Mouse (Mus musculus): ENCODE measurements at regions not wholly inside any gene's neighbourhood (a gene's known extent, or its start where the extent isn't known, plus 50 kb on each side); places are given as distances from the start of the nearest gene placed in this dataset.

DNA sequence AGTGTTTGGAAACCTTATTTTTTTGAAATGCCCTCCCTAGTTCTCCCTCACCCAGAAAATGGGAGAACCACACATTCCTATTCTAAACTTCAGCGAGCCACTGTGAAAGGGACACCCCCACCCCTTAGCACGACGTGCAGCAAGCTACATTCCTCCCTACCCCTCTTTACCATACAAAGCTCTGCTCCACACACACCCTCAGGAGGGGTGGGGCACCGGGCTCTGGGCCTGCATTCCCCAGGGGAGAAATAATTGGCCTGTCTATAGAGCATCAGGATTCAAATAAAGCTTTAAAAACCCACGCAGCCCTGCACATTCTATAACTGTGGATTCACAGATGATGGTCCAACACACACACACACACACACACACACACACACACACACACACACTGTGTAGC, 163.6 kb downstream of the H2al1j start:
- H3K4me1 ChIP-seq: peaks cover 67% of the 10 kb centered on the region

DNA sequence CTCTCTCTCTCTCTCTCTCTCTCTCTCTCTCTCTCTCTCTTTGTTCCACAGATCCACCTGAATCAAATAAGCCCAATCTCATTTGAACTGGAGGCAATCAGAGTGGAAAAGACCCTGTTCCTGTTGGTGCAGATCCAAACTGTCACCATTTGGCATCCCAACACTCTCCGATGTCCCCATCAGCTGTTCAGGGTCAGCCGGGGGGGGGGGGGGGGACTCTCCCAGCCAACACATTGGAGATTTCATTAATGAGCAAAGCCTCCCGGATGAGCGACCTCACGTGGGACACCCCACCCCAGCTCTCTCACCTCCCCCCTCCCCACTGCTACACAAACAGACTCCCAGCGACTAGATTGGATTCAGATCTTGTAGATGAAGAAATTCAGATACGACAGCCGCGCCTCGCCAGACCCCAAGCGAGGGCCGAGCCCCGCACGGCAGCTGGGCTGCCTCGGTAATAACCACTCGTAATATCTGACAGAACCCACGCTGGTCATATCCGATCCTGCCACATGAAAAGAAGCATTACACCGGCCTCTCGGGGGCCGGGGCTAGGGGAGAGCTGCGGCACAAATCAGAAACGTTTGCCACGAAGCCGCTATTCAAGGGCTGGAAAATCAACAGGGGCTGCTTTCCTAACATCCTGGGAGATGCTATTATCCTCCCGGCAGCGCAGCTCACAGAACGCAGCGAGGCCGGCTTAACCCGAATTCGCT, 164.2 kb downstream of the H2al1j start:
- H3K4me3 ChIP-seq: no peak overlapping the region
- H3K27ac ChIP-seq: peak overlapping the region; percentile 96
- no peaks in the 10 kb centered on the region for H3K27me3 ChIP-seq
- WGBS: 19% methylated on average over 32 of the region's 32 CpGs
- peak overlapping the region; percentile 46 for H3K4me2 ChIP-seq
- H3K9me3 ChIP-seq (replicated peaks): no peaks in the 10 kb centered on the region
- H3K4me1 ChIP-seq: peaks cover 63% of the 10 kb centered on the region
- no peaks in the 10 kb centered on the region for H3K36me3 ChIP-seq (ENCODE audit: poor library complexity, severe bottlenecking)
- peak; percentile 17 for ATAC-seq
- peak overlapping the region; percentile 37; the same call in 1 of the 2 replicates for H3K9ac ChIP-seq

More for the DNA sequence above, 163.6 kb downstream of the H2al1j start:
- Histone ChIP-seq H3K36me3 (ENCODE audit: poor library complexity, severe bottlenecking) (no peaks in the 10 kb centered on the region), H3K4me3 (no peak overlapping the region), H3K27ac (peak overlapping the region; percentile 96), H3K27me3 (no peaks in the 10 kb centered on the region), H3K9ac (no peak overlapping the region), H3K9me3 (replicated peaks) (no peaks in the 10 kb centered on the region), H3K4me2 (no peak overlapping the region)
- 15% methylated on average over 5 of the region's 5 CpGs for WGBS
- ATAC-seq: peak; percentile 22; the same call in 1 of the 2 replicates

DNA sequence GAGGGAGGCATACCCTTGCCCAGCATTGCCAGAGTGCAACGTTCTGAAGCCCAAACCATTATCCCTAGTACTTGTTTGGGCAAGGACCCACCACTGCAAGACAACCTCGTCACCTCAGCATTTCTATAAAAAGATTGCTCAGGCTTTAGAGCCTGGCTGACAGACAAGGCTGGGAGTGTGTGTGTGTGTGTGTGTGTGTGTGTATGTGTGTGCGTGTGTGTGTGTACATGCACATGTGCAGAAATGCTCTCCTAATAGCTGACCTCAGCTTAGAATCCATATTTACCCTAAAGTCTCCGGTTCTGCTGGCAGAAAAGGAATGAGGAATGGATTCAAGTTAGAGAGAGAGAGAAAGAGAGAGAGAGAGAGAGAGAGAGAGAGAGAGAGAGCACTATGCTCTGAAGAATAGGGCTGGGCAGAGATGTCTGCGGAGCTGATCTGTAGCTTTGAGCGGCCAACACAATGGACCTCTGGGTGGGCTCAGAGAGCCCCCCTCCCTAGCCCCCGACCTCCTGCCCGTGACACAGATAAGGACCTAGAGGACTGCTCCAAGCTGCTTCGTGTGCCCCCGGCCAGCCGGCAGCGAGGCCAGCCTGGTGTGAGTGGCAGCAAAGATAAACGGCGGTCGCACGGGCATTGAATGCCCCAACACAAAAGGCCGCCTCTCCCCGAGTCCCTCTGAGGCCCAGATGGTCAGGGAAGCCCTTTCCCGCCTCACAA, 166.1 kb downstream of the H2al1j start:
- Histone ChIP-seq H3K4me2 (peak overlapping the region; percentile 50), H3K4me3 (no peak overlapping the region), H3K9me3 (replicated peaks) (no peaks in the 10 kb centered on the region), H3K27ac (peak overlapping the region; percentile 96), H3K27me3 (no peaks in the 10 kb centered on the region), H3K9ac (peak overlapping the region; percentile 45; the same call in 1 of the 2 replicates), H3K4me1 (peaks cover 50% of the 10 kb centered on the region), H3K36me3 (ENCODE audit: poor library complexity, severe bottlenecking) (no peaks in the 10 kb centered on the region)
- ATAC-seq: peak; percentile 77
- 10% methylated on average over 19 of the region's 19 CpGs for WGBS

DNA sequence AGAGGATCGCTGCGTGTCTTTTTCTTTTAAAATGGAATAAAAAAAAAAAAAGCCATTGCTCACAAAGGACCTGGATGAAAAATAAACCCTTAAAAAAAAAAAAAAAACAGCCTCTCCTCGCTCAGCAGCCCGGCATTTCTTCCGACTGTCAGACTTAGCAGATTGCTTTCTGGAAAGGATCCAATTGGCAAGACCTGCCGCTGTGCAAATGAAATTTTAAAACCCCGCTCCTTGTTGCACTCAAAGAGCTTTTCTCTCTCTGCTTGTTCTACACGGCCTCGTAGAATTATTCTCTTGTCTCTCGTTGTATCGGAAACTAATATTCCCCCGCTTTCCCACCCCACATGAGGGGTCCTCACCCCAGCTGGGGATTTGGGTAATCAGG, 166.6 kb downstream of the H2al1j start:
- Histone ChIP-seq H3K4me1 (peaks cover 50% of the 10 kb centered on the region), H3K36me3 (ENCODE audit: poor library complexity, severe bottlenecking) (no peaks in the 10 kb centered on the region), H3K4me3 (no peak overlapping the region), H3K27ac (peak overlapping the region; percentile 96), H3K9ac (0 out of 2 replicates have a peak overlapping the region, but pooled peaks have one; percentile 45), H3K27me3 (no peaks in the 10 kb centered on the region), H3K9me3 (replicated peaks) (no peaks in the 10 kb centered on the region), H3K4me2 (peak overlapping the region; percentile 50)
- WGBS: 28% methylated on average over 12 of the region's 12 CpGs
- ATAC-seq: peak; percentile 57

DNA sequence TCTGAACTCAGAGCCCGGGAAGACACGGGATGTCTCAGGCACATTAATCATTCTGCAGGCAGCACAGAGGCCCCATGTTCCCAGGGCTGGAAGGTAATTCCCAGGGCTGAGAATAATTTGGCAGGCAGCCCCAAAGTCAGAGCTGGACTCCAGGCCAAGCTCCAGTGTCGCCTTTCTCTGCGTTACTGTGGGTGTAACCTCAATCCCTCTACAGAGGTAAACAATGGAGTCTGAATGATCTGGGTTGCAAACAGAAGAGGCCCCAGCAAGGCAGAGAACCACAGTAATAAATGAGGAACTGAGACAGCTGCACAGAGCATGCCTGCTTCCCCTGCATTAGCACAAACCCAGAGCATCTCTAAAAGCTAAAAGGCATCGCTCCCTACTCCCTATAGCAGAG, 184.8 kb downstream of the H2al1j start:
- H3K4me1 ChIP-seq: peaks cover 9% of the 10 kb centered on the region
- no peaks in the 10 kb centered on the region for H3K36me3 ChIP-seq (ENCODE audit: poor library complexity, severe bottlenecking)
- no peak overlapping the region for H3K4me3 ChIP-seq
- H3K4me2 ChIP-seq: no peak overlapping the region
- ATAC-seq: no peak
- WGBS: 35% methylated on average over 5 of the region's 5 CpGs
- H3K9ac ChIP-seq: no peak overlapping the region
- H3K27ac ChIP-seq: no peak overlapping the region
- H3K9me3 ChIP-seq (replicated peaks): no peaks in the 10 kb centered on the region
- H3K27me3 ChIP-seq: no peaks in the 10 kb centered on the region

DNA sequence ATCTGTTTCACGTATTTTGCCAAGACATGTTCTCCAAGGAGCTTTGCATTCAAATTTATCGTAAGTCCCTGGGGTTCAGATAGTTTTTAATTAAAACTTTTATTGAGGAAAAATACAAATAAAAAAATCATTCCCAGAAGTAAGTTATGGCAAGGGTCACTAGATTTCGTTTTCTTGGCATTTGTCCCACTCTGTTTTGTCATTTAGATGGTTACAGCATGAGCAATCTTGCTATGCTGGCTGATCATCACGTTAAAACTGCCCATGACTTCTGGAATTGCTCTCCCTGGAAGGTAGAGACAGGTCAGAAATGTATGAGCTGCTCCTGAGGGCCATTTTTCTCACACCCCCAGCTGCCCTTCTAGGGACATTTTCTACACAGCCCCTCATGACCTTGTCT, 185.3 kb downstream of the H2al1j start:
- no peak overlapping the region for H3K4me3 ChIP-seq
- no peaks in the 10 kb centered on the region for H3K9me3 ChIP-seq (replicated peaks)
- H3K9ac ChIP-seq: no peak overlapping the region
- H3K27me3 ChIP-seq: no peaks in the 10 kb centered on the region
- H3K4me1 ChIP-seq: peaks cover 9% of the 10 kb centered on the region
- WGBS: 67% methylated on average over 4 of the region's 4 CpGs
- H3K4me2 ChIP-seq: no peak overlapping the region
- H3K27ac ChIP-seq: no peak overlapping the region
- ATAC-seq: no peak
- H3K36me3 ChIP-seq (ENCODE audit: poor library complexity, severe bottlenecking): no peaks in the 10 kb centered on the region

DNA sequence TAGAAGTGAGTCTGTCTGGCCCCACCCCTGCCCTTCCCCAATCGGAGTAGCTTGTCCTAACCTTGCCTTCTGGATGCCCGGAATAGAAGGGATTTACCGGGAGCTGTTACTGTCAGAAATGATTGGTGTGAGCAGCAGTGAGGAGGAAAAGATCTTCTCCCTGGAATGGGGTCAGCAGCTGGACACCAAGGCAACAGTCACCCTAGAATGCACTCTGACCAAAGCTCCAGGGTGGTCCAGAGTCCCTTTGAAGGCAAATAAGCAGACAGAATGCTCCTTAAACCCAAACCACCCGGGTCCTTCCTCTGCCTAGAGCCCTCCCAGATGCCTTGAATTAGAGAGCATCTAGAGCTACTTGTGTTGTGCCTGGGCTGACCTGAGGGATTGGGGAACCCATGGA, 196.2 kb downstream of the H2al1j start:
- no peak overlapping the region for H3K4me2 ChIP-seq
- no peak for ATAC-seq
- H3K27me3 ChIP-seq: 0 out of 2 replicates have a peak, but pooled peaks cover 2% of the 10 kb centered on the region
- no peaks in the 10 kb centered on the region for H3K9me3 ChIP-seq (replicated peaks)
- H3K4me3 ChIP-seq: no peak overlapping the region
- 36% methylated on average over 4 of the region's 4 CpGs for WGBS
- no peaks in the 10 kb centered on the region for H3K36me3 ChIP-seq (ENCODE audit: poor library complexity, severe bottlenecking)
- H3K4me1 ChIP-seq: no peaks in the 10 kb centered on the region
- no peak overlapping the region for H3K9ac ChIP-seq
- no peak overlapping the region for H3K27ac ChIP-seq

DNA sequence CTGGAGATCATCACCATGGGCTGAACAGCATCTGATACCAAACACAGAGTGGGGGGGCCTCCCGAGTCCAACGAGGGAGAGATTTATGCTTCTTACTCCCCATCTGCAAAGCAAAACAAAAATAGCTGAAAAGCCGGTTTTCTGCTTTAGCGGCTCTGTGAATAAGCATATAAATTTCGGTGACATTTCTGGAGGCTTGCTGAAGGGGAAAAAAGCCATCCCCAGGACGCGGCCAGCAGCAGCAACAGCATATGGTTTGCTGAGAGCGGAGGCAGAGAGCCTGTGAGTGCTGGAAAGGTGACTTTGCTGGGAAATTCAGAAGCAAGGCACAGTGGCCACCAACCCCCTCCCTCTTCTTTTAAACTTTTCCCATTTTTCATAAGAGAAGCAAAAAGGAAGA, 197.7 kb downstream of the H2al1j start:
- Histone ChIP-seq H3K4me3 (no peak overlapping the region), H3K9ac (no peak overlapping the region), H3K4me1 (no peaks in the 10 kb centered on the region), H3K36me3 (ENCODE audit: poor library complexity, severe bottlenecking) (no peaks in the 10 kb centered on the region), H3K4me2 (no peak overlapping the region), H3K27ac (no peak overlapping the region), H3K27me3 (0 out of 2 replicates have a peak, but pooled peaks cover 6% of the 10 kb centered on the region), H3K9me3 (replicated peaks) (no peaks in the 10 kb centered on the region)
- ATAC-seq: no peak
- 81% methylated on average over 8 of the region's 8 CpGs for WGBS

DNA sequence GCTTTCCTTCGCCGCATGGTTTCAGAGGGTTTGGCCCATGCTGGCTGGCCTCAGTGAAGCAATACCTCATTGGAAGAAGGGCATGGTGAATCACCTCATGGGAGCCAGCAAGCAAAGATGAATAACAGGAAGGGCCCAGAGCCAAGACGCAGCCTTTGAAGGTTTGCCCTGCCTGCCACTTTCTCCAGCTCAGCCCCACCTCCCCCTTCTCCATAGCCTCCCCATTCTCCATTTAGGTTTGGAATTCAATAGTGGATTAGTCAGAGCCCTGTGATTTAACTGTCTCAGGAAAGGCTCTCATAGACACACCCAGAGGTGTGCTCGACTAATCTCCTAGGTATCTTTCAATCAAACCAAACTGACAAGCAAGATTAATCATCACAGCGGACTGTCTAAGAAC, 201.0 kb downstream of the H2al1j start:
- 59% methylated on average over 5 of the region's 5 CpGs for WGBS
- H3K4me3 ChIP-seq: no peak overlapping the region
- H3K27ac ChIP-seq: no peak overlapping the region
- H3K9me3 ChIP-seq (replicated peaks): no peaks in the 10 kb centered on the region
- H3K9ac ChIP-seq: no peak overlapping the region
- no peak for ATAC-seq
- H3K27me3 ChIP-seq: peaks cover 11% of the 10 kb centered on the region; the same call in 1 of the 2 replicates
- no peak overlapping the region for H3K4me2 ChIP-seq
- H3K4me1 ChIP-seq: peaks cover 6% of the 10 kb centered on the region; the same call in 1 of the 2 replicates
- H3K36me3 ChIP-seq (ENCODE audit: poor library complexity, severe bottlenecking): no peaks in the 10 kb centered on the region

DNA sequence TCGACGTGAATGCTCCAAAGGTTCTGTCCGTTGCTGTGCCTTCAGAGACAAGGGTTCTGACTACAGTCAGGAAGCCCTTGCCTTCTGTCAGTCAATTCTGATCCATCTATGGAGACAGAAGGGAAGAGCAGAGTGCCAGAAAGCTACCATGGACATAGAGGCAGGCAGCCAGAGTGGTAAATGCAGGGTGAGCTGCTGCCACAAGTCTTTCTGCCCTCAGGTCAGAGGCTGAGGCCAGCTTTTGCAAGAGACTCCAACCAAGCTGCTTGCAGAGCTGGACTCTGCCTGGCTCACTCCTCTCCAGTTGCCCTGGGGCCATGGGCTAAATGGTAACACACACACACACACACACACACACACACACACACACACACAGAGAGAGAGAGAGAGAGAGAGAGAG, 201.6 kb downstream of the H2al1j start:
- 69% methylated on average over 3 of the region's 3 CpGs for WGBS
- H3K36me3 ChIP-seq (ENCODE audit: poor library complexity, severe bottlenecking): no peaks in the 10 kb centered on the region
- H3K4me1 ChIP-seq: peaks cover 8% of the 10 kb centered on the region; the same call in 1 of the 2 replicates
- H3K9ac ChIP-seq: no peak overlapping the region
- no peak overlapping the region for H3K27ac ChIP-seq
- no peak overlapping the region for H3K4me3 ChIP-seq
- no peak overlapping the region for H3K4me2 ChIP-seq
- ATAC-seq: no peak
- no peaks in the 10 kb centered on the region for H3K9me3 ChIP-seq (replicated peaks)
- peaks cover 10% of the 10 kb centered on the region; the same call in 1 of the 2 replicates for H3K27me3 ChIP-seq

DNA sequence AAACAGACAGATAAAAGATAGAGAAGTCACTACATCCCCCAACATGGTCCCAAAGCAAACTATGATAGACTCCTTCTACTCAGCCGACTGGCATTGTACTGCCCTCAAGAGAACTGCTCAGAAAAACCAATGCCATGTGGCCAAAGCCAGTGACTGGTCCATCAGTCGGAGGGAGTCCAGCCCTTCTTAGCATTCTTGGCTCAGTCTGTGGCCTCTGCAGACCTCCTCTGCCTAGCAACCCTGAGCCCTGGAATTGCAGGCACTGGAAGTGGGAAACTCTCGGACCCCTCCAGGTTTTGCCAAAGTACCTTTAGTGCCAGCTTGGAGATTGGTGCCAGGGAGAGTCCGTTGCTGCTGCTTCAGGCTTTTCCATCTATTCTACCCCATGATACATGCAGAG, 205.2 kb downstream of the H2al1j start:
- Histone ChIP-seq H3K4me2 (no peak overlapping the region), H3K4me3 (no peak overlapping the region), H3K4me1 (peaks cover 8% of the 10 kb centered on the region; the same call in 1 of the 2 replicates), H3K27ac (no peak overlapping the region), H3K36me3 (ENCODE audit: poor library complexity, severe bottlenecking) (no peaks in the 10 kb centered on the region), H3K9me3 (replicated peaks) (no peaks in the 10 kb centered on the region), H3K9ac (no peak overlapping the region), H3K27me3 (peaks cover 10% of the 10 kb centered on the region; the same call in 1 of the 2 replicates)
- WGBS: 60% methylated on average over 4 of the region's 4 CpGs
- no peak for ATAC-seq

DNA sequence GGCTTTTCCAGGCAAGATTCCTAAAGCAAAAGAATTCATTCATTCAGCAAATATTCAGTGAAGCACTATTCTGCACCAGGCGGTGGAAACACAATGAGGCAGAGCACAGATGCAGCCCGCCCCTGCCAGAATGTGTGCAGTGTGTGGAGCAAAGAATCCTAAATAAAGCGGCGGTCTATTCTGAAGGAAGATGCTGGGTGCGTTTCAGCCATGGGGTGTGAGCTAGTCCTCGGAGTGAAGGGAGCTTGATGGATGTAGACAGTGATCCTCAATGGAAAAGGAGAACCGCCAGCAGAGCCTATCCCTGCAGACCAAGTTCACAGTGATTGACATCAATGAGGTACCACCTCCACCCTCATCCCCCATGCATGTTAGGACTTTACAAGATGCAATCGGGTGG, 206.2 kb downstream of the H2al1j start:
- no peak overlapping the region for H3K4me3 ChIP-seq
- H3K4me1 ChIP-seq: peaks cover 8% of the 10 kb centered on the region; the same call in 1 of the 2 replicates
- peaks cover 10% of the 10 kb centered on the region; the same call in 1 of the 2 replicates for H3K27me3 ChIP-seq
- no peak overlapping the region for H3K9ac ChIP-seq
- H3K36me3 ChIP-seq (ENCODE audit: poor library complexity, severe bottlenecking): no peaks in the 10 kb centered on the region
- no peak overlapping the region for H3K4me2 ChIP-seq
- H3K9me3 ChIP-seq (replicated peaks): no peaks in the 10 kb centered on the region
- WGBS: 28% methylated on average over 8 of the region's 8 CpGs
- H3K27ac ChIP-seq: peak overlapping the region; percentile 44
- peak; percentile 84 for ATAC-seq

Measured in forebrain, embryonic 13.5 days (tissue).